Mouse (Mus musculus): Measurements from ENCODE around the gene Lrrc57. TPM values are rescaled to one million over a fixed set of nuclear protein-coding genes. Genes with fewer than 3 reads are reported as not detected.

Gene Lrrc57
- polyA plus RNA-seq, 1 experiment: 27.3 TPM

DNA sequence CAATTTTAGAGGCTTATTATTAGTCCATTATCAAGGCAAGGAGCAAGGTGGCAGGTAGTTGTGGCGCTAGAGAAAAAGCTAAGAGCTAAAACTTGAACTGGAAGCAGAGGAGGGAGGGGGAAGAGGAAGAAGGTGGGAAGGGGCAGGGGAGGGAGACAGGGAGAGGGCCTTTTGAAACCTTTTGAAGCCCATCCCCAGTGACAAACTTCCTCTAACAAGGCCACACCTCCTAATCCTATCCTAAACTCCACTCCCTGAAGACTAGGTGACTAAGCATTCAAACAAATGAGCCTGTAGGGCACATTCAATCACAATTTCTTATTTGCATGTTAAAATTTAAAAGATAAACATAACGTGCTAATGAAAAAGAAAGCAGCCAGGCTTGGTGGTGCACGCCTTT is 50.5 kb downstream of the Lrrc57 start:
- H3K27me3 ChIP-seq (ENCODE audit: control insufficient read depth, insufficient read depth, low read length): no peaks in the 10 kb centered on the region
- H3K4me3 ChIP-seq (replicated peaks; ENCODE audit: insufficient read depth, low read depth, low read length): no peak overlapping the region
- no peaks in the 10 kb centered on the region for H3K4me1 ChIP-seq (ENCODE audit: control insufficient read depth, insufficient read depth, low read length)
- H3K27ac ChIP-seq (ENCODE audit: insufficient read depth, low read length): no peak overlapping the region
- TF ChIP-seq POLR2A (IDR thresholded peaks at IDR 0.05; ENCODE audit: borderline replicate concordance, insufficient read depth, low read length): no peak
- no peak for TF ChIP-seq CTCF (IDR thresholded peaks at IDR 0.05; ENCODE audit: borderline replicate concordance, insufficient read depth, low read depth, low read length)
- no peak for DNase-seq
- WGBS: 93% methylated on average over 3 of the region's 3 CpGs

DNA sequence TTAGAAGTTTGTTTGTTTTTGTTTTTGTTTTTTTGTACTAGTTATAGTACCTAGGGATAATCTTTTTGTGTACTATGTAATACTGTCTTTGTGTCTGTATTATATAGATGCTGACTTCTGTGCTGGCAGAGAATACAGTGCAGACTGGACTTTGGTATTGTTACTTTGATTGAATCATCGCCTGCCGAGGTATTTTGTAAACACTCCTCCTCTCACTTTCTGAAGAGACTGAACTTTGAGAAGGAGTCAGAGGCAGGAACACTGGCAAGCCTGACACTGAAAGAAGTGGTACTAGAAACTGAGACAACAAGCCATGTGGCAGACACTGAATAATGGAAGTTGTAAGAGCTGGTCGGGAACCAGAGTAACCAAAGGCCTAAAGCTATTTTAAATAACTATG is 52.5 kb downstream of the Lrrc57 start:
- H3K27me3 ChIP-seq (ENCODE audit: control insufficient read depth, insufficient read depth, low read length): no peaks in the 10 kb centered on the region
- TF ChIP-seq POLR2A (IDR thresholded peaks at IDR 0.05; ENCODE audit: borderline replicate concordance, insufficient read depth, low read length) (no peak), CTCF (IDR thresholded peaks at IDR 0.05; ENCODE audit: borderline replicate concordance, insufficient read depth, low read depth, low read length) (no peak)
- WGBS: 77% methylated on average over 3 of the region's 3 CpGs
- no peak for DNase-seq
- no peak overlapping the region for H3K27ac ChIP-seq (ENCODE audit: insufficient read depth, low read length)
- H3K4me3 ChIP-seq (replicated peaks; ENCODE audit: insufficient read depth, low read depth, low read length): no peak overlapping the region
- no peaks in the 10 kb centered on the region for H3K4me1 ChIP-seq (ENCODE audit: control insufficient read depth, insufficient read depth, low read length)

Other genes with a start within 250 kb of the Lrrc57 start
- 12.8 and 13.6 TPM in 2 replicates for gene Ganc, start 205.6 kb downstream of the Lrrc57 start, polyA plus RNA-seq (2012; rRNA removed)
- gene Tmem87a, start 205.4 kb downstream of the Lrrc57 start, polyA plus RNA-seq (2012; rRNA removed): 22.7 and 24.4 TPM in 2 replicates
- gene Capn3, start 153.5 kb downstream of the Lrrc57 start, polyA plus RNA-seq (2012; rRNA removed): 1.4 and 1.7 TPM in 2 replicates
- 66.0 and 66.3 TPM in 2 replicates for gene Zfp106, start 45.7 kb downstream of the Lrrc57 start, polyA plus RNA-seq (2012; rRNA removed)
- gene Snap23, start 41.8 kb downstream of the Lrrc57 start, polyA plus RNA-seq (2012; rRNA removed): 16.9 and 17.8 TPM in 2 replicates
- 14.0 and 15.9 TPM in 2 replicates for gene Haus2, start 137 bp downstream of the Lrrc57 start, polyA plus RNA-seq (2012; rRNA removed)
- gene Stard9, start 19.6 kb upstream of the Lrrc57 start, polyA plus RNA-seq (2012; rRNA removed): 15.8 and 17.9 TPM in 2 replicates
- gene Cdan1, start 240.6 kb upstream of the Lrrc57 start, polyA plus RNA-seq (2012; rRNA removed): 37.8 and 45.8 TPM in 2 replicates
- gene Ttbk2, start 241.1 kb upstream of the Lrrc57 start, polyA plus RNA-seq (2012; rRNA removed): 31.7 and 32.5 TPM in 2 replicates

Measured in cerebellum, adult 2 months (tissue).